Mouse (Mus musculus): ENCODE measurements at regions not wholly inside any gene's neighbourhood (a gene's known extent, or its start where the extent isn't known, plus 50 kb on each side); places are given as distances from the start of the nearest gene placed in this dataset.

GRCm38 (mm10) chr4:140433744-140434542 lies 187.4 kb upstream of the Igsf21 start:
- WGBS, result 68% methylated on average over 11 of the region's 11 CpGs
- Histone ChIP-seq H3K9me3 (ENCODE audit: control insufficient read depth, low read length) (no peaks in the 10 kb centered on the region), H3K36me3 (ENCODE audit: control insufficient read depth, insufficient read depth, low read length) (no peaks in the 10 kb centered on the region), H3K4me2 (ENCODE audit: low read depth, severe bottlenecking) (no peak overlapping the region), H3K4me1 (ENCODE audit: control insufficient read depth, insufficient read depth, low read length) (no peaks in the 10 kb centered on the region), H3K9ac (ENCODE audit: low read length) (no peak overlapping the region), H3K27me3 (ENCODE audit: control insufficient read depth, insufficient read depth, low read length) (no peaks in the 10 kb centered on the region), H3K4me3 (ENCODE audit: low read depth, low read length) (no peak overlapping the region), H3K27ac (replicated peaks; ENCODE audit: low read depth, low read length) (no peak overlapping the region)
- DNase-seq (ENCODE audit: low spot score) (no peak), ATAC-seq (ENCODE audit: insufficient number of reproducible peaks, low FRiP score, low TSS enrichment, low read depth) (no peak)

GRCm38 (mm10) chr4:140432101-140432500 lies 185.5 kb upstream of the Igsf21 start:
- Histone ChIP-seq H3K27ac (replicated peaks; ENCODE audit: low read depth, low read length) (no peak overlapping the region), H3K36me3 (ENCODE audit: control insufficient read depth, insufficient read depth, low read length) (no peaks in the 10 kb centered on the region), H3K4me3 (ENCODE audit: low read depth, low read length) (no peak overlapping the region), H3K4me2 (ENCODE audit: low read depth, severe bottlenecking) (no peak overlapping the region), H3K27me3 (ENCODE audit: control insufficient read depth, insufficient read depth, low read length) (no peaks in the 10 kb centered on the region), H3K4me1 (ENCODE audit: control insufficient read depth, insufficient read depth, low read length) (no peaks in the 10 kb centered on the region), H3K9ac (ENCODE audit: low read length) (no peak overlapping the region), H3K9me3 (ENCODE audit: control insufficient read depth, low read length) (no peaks in the 10 kb centered on the region)
- 77% methylated on average over 7 of the region's 7 CpGs for WGBS
- DNase-seq (ENCODE audit: low spot score), result no peak
- ATAC-seq (ENCODE audit: insufficient number of reproducible peaks, low FRiP score, low TSS enrichment, low read depth), result no peak

- no peak for DNase-seq (ENCODE audit: low spot score)
- Histone ChIP-seq H3K9me3 (ENCODE audit: control insufficient read depth, low read length) (no peaks in the 10 kb centered on the region), H3K4me2 (ENCODE audit: low read depth, severe bottlenecking) (no peak overlapping the region), H3K4me3 (ENCODE audit: low read depth, low read length) (no peak overlapping the region), H3K27ac (replicated peaks; ENCODE audit: low read depth, low read length) (no peak overlapping the region), H3K27me3 (ENCODE audit: control insufficient read depth, insufficient read depth, low read length) (no peaks in the 10 kb centered on the region), H3K36me3 (ENCODE audit: control insufficient read depth, insufficient read depth, low read length) (no peaks in the 10 kb centered on the region), H3K4me1 (ENCODE audit: control insufficient read depth, insufficient read depth, low read length) (no peaks in the 10 kb centered on the region), H3K9ac (ENCODE audit: low read length) (no peak overlapping the region)
- no peak for ATAC-seq (ENCODE audit: insufficient number of reproducible peaks, low FRiP score, low TSS enrichment, low read depth)
- 81% methylated on average over 3 of the region's 3 CpGs for WGBS
These were observed 180.5 kb upstream of the Igsf21 start for GRCm38 (mm10) chr4:140427039-140427438.

- Histone ChIP-seq H3K4me1 (ENCODE audit: control insufficient read depth, insufficient read depth, low read length) (no peaks in the 10 kb centered on the region), H3K36me3 (ENCODE audit: control insufficient read depth, insufficient read depth, low read length) (no peaks in the 10 kb centered on the region), H3K27me3 (ENCODE audit: control insufficient read depth, insufficient read depth, low read length) (0 out of 2 replicates have a peak, but pooled peaks cover 2% of the 10 kb centered on the region), H3K4me2 (ENCODE audit: low read depth, severe bottlenecking) (no peak overlapping the region), H3K9me3 (ENCODE audit: control insufficient read depth, low read length) (no peaks in the 10 kb centered on the region), H3K9ac (ENCODE audit: low read length) (no peak overlapping the region), H3K4me3 (ENCODE audit: low read depth, low read length) (no peak overlapping the region), H3K27ac (replicated peaks; ENCODE audit: low read depth, low read length) (no peak overlapping the region)
- no peak for DNase-seq (ENCODE audit: low spot score)
- WGBS, result 94% methylated on average over 10 of the region's 10 CpGs
- ATAC-seq (ENCODE audit: insufficient number of reproducible peaks, low FRiP score, low TSS enrichment, low read depth), result no peak
These were observed 177.2 kb upstream of the Igsf21 start for GRCm38 (mm10) chr4:140423791-140424190.

GRCm38 (mm10) chr4:140421926-140422585 lies 175.5 kb upstream of the Igsf21 start:
- DNase-seq (ENCODE audit: low spot score) (no peak), ATAC-seq (ENCODE audit: insufficient number of reproducible peaks, low FRiP score, low TSS enrichment, low read depth) (no peak)
- Histone ChIP-seq H3K36me3 (ENCODE audit: control insufficient read depth, insufficient read depth, low read length) (no peaks in the 10 kb centered on the region), H3K27me3 (ENCODE audit: control insufficient read depth, insufficient read depth, low read length) (0 out of 2 replicates have a peak, but pooled peaks cover 2% of the 10 kb centered on the region), H3K4me2 (ENCODE audit: low read depth, severe bottlenecking) (no peak overlapping the region), H3K4me1 (ENCODE audit: control insufficient read depth, insufficient read depth, low read length) (no peaks in the 10 kb centered on the region), H3K4me3 (ENCODE audit: low read depth, low read length) (no peak overlapping the region), H3K9me3 (ENCODE audit: control insufficient read depth, low read length) (no peaks in the 10 kb centered on the region), H3K9ac (ENCODE audit: low read length) (no peak overlapping the region), H3K27ac (replicated peaks; ENCODE audit: low read depth, low read length) (no peak overlapping the region)
- WGBS, result 74% methylated on average over 7 of the region's 7 CpGs

- ATAC-seq (ENCODE audit: insufficient number of reproducible peaks, low FRiP score, low TSS enrichment, low read depth) (no peak), DNase-seq (ENCODE audit: low spot score) (no peak)
- Histone ChIP-seq H3K4me3 (ENCODE audit: low read depth, low read length) (no peak overlapping the region), H3K36me3 (ENCODE audit: control insufficient read depth, insufficient read depth, low read length) (no peaks in the 10 kb centered on the region), H3K9ac (ENCODE audit: low read length) (no peak overlapping the region), H3K27me3 (ENCODE audit: control insufficient read depth, insufficient read depth, low read length) (0 out of 2 replicates have a peak, but pooled peaks cover 2% of the 10 kb centered on the region), H3K27ac (replicated peaks; ENCODE audit: low read depth, low read length) (no peak overlapping the region), H3K4me2 (ENCODE audit: low read depth, severe bottlenecking) (no peak overlapping the region), H3K4me1 (ENCODE audit: control insufficient read depth, insufficient read depth, low read length) (no peaks in the 10 kb centered on the region), H3K9me3 (ENCODE audit: control insufficient read depth, low read length) (no peaks in the 10 kb centered on the region)
- WGBS, result 47% methylated on average over 15 of the region's 15 CpGs
These were observed 173.3 kb upstream of the Igsf21 start for GRCm38 (mm10) chr4:140419720-140420412.

GRCm38 (mm10) chr4:140412312-140412930 lies 165.8 kb upstream of the Igsf21 start:
- H3K27me3 ChIP-seq (ENCODE audit: control insufficient read depth, insufficient read depth, low read length), result no peaks in the 10 kb centered on the region
- no peak overlapping the region for H3K4me2 ChIP-seq (ENCODE audit: low read depth, severe bottlenecking)
- H3K27ac ChIP-seq (replicated peaks; ENCODE audit: low read depth, low read length), result no peak overlapping the region
- ATAC-seq (ENCODE audit: insufficient number of reproducible peaks, low FRiP score, low TSS enrichment, low read depth), result no peak
- no peak overlapping the region for H3K4me3 ChIP-seq (ENCODE audit: low read depth, low read length)
- H3K4me1 ChIP-seq (ENCODE audit: control insufficient read depth, insufficient read depth, low read length), result no peaks in the 10 kb centered on the region
- H3K36me3 ChIP-seq (ENCODE audit: control insufficient read depth, insufficient read depth, low read length), result no peaks in the 10 kb centered on the region
- no peaks in the 10 kb centered on the region for H3K9me3 ChIP-seq (ENCODE audit: control insufficient read depth, low read length)
- WGBS, result 81% methylated on average over 17 of the region's 17 CpGs
- DNase-seq (ENCODE audit: low spot score), result no peak
- no peak overlapping the region for H3K9ac ChIP-seq (ENCODE audit: low read length)

- Histone ChIP-seq H3K36me3 (ENCODE audit: control insufficient read depth, insufficient read depth, low read length) (no peaks in the 10 kb centered on the region), H3K9ac (ENCODE audit: low read length) (no peak overlapping the region), H3K4me1 (ENCODE audit: control insufficient read depth, insufficient read depth, low read length) (peaks cover 3% of the 10 kb centered on the region; the same call in 1 of the 2 replicates), H3K4me3 (ENCODE audit: low read depth, low read length) (no peak overlapping the region), H3K4me2 (ENCODE audit: low read depth, severe bottlenecking) (no peak overlapping the region), H3K9me3 (ENCODE audit: control insufficient read depth, low read length) (no peaks in the 10 kb centered on the region), H3K27me3 (ENCODE audit: control insufficient read depth, insufficient read depth, low read length) (no peaks in the 10 kb centered on the region), H3K27ac (replicated peaks; ENCODE audit: low read depth, low read length) (no peak overlapping the region)
- 93% methylated on average over 5 of the region's 5 CpGs for WGBS
- no peak for DNase-seq (ENCODE audit: low spot score)
- ATAC-seq (ENCODE audit: insufficient number of reproducible peaks, low FRiP score, low TSS enrichment, low read depth), result no peak
These were observed 161.9 kb upstream of the Igsf21 start for GRCm38 (mm10) chr4:140408446-140408845.

Data from limb, embryonic 11.5 days (tissue).